ENCODE assay signal across 17 mouse cellular contexts in genomic region chr7:87587976-87588375, GRCm38 (mm10). TPM values are rescaled to one million over a fixed set of nuclear protein-coding genes. Genes with fewer than 3 reads are reported as not detected.
DNase-seq lines count a peak whose midpoint lies in the region; ATAC-seq lines count a peak whose summit lies in the region.
"Had no signal": no experiment of that assay in that cellular context is flagged by ENCODE, and none has a peak within 500 bp of the region (broad histone marks: within the 10 kb centered on the region; RNA-seq: fewer than 3 reads in every experiment).

No protein-coding gene starts in this region.

- H3K36me3 ChIP-seq in hindbrain, embryonic 14.5 days (replicated peaks; ENCODE audit: control insufficient read depth, insufficient read depth) = no peaks in the 10 kb centered on the region
- H3K36me3 ChIP-seq in hindbrain, embryonic 13.5 days = no peaks in the 10 kb centered on the region
- no peaks in the 10 kb centered on the region for H3K36me3 ChIP-seq in midbrain, embryonic 16.5 days (ENCODE audit: control insufficient read depth, insufficient read depth, low read length)
- no peaks in the 10 kb centered on the region for H3K36me3 ChIP-seq in midbrain, embryonic 13.5 days
- no peaks in the 10 kb centered on the region for H3K36me3 ChIP-seq in embryonic facial prominence, embryonic 14.5 days (ENCODE audit: control insufficient read depth, insufficient read depth, low read length)
- H3K36me3 ChIP-seq: heart, embryonic 13.5 days; liver, embryonic 13.5 days had no signal

- H3K27me3 ChIP-seq in hindbrain, embryonic 14.5 days (ENCODE audit: control insufficient read depth, insufficient read depth, low read length) = no peaks in the 10 kb centered on the region
- peaks cover 20% of the 10 kb centered on the region for H3K27me3 ChIP-seq in hindbrain, embryonic 13.5 days
- H3K27me3 ChIP-seq in midbrain, embryonic 16.5 days (ENCODE audit: control insufficient read depth, insufficient read depth, low read depth, low read length) = no peaks in the 10 kb centered on the region
- peaks cover 18% of the 10 kb centered on the region for H3K27me3 ChIP-seq in midbrain, embryonic 13.5 days
- peaks cover 22% of the 10 kb centered on the region; the same call in 1 of the 2 replicates for H3K27me3 ChIP-seq in embryonic facial prominence, embryonic 14.5 days (replicated peaks; ENCODE audit: control insufficient read depth, insufficient read depth, low read length)

- no peak overlapping the region for H3K27ac ChIP-seq in hindbrain, embryonic 14.5 days
- no peak overlapping the region for H3K27ac ChIP-seq in hindbrain, embryonic 13.5 days
- H3K27ac ChIP-seq in midbrain, embryonic 16.5 days (ENCODE audit: low read length) = no peak overlapping the region
- no peak overlapping the region for H3K27ac ChIP-seq in midbrain, embryonic 13.5 days
- no peak overlapping the region for H3K27ac ChIP-seq in embryonic facial prominence, embryonic 14.5 days (replicated peaks; ENCODE audit: low read depth, low read length)
- H3K27ac ChIP-seq: heart, embryonic 13.5 days; liver, embryonic 13.5 days had no signal

- H3K4me3 ChIP-seq in hindbrain, embryonic 14.5 days (replicated peaks; ENCODE audit: low read length) = no peak overlapping the region; the same call in 1 of the 2 replicates
- H3K4me3 ChIP-seq in hindbrain, embryonic 13.5 days = no peak overlapping the region
- no peak overlapping the region for H3K4me3 ChIP-seq in midbrain, embryonic 16.5 days (ENCODE audit: low read depth, low read length)
- no peak overlapping the region for H3K4me3 ChIP-seq in midbrain, embryonic 13.5 days (replicated peaks)
- no peak overlapping the region for H3K4me3 ChIP-seq in embryonic facial prominence, embryonic 14.5 days (ENCODE audit: low read depth, low read length)
- H3K4me3 ChIP-seq: heart, embryonic 13.5 days; liver, embryonic 13.5 days had no signal

- DNase-seq in hindbrain, embryonic 14.5 days (ENCODE audit: low spot score) = no peak
- DNase-seq in embryonic facial prominence, embryonic 14.5 days (ENCODE audit: low spot score) = peak; percentile 32
- DNase-seq in adrenal gland, adult 8-10 months = no peak
- no peak for DNase-seq in gastrocnemius, postnatal 10 days
- DNase-seq: cerebellum, postnatal 10 days; gastrocnemius, postnatal 14 days; kidney, postnatal 25 days; liver, embryonic 13.5 days; right cerebral cortex, postnatal 4 days; thymus, postnatal 36 days had no signal

- no peak overlapping the region for H3K9ac ChIP-seq in hindbrain, embryonic 14.5 days
- H3K9ac ChIP-seq in hindbrain, embryonic 13.5 days = no peak overlapping the region
- H3K9ac ChIP-seq in midbrain, embryonic 16.5 days (ENCODE audit: low read depth, low read length) = no peak overlapping the region
- no peak overlapping the region for H3K9ac ChIP-seq in midbrain, embryonic 13.5 days (replicated peaks)
- H3K9ac ChIP-seq in embryonic facial prominence, embryonic 14.5 days (ENCODE audit: low read depth, low read length) = no peak overlapping the region
- H3K9ac ChIP-seq: heart, embryonic 13.5 days; liver, embryonic 13.5 days had no signal

- peak overlapping the region; percentile 77 for H3K4me2 ChIP-seq in hindbrain, embryonic 14.5 days (replicated peaks)
- H3K4me2 ChIP-seq in hindbrain, embryonic 13.5 days = no peak overlapping the region
- H3K4me2 ChIP-seq in midbrain, embryonic 16.5 days (ENCODE audit: low read length) = peak overlapping the region; percentile 87
- H3K4me2 ChIP-seq in midbrain, embryonic 13.5 days (replicated peaks) = no peak overlapping the region
- H3K4me2 ChIP-seq in embryonic facial prominence, embryonic 14.5 days (ENCODE audit: low read depth, low read length) = no peak overlapping the region
- H3K4me2 ChIP-seq: heart, embryonic 13.5 days; liver, embryonic 13.5 days had no signal

- H3K9me3 ChIP-seq in hindbrain, embryonic 14.5 days (ENCODE audit: control insufficient read depth, low read length) = no peaks in the 10 kb centered on the region
- H3K9me3 ChIP-seq in hindbrain, embryonic 13.5 days = no peaks in the 10 kb centered on the region
- H3K9me3 ChIP-seq in midbrain, embryonic 16.5 days (replicated peaks; ENCODE audit: control insufficient read depth, low read length, poor library complexity, severe bottlenecking) = no peaks in the 10 kb centered on the region
- no peaks in the 10 kb centered on the region for H3K9me3 ChIP-seq in midbrain, embryonic 13.5 days
- no peaks in the 10 kb centered on the region for H3K9me3 ChIP-seq in embryonic facial prominence, embryonic 14.5 days (ENCODE audit: control insufficient read depth, low read length)
- H3K9me3 ChIP-seq: heart, embryonic 13.5 days; liver, embryonic 13.5 days had no signal

- H3K4me1 ChIP-seq in hindbrain, embryonic 14.5 days (replicated peaks; ENCODE audit: control insufficient read depth, insufficient read depth, low read length) = 0 out of 2 replicates have a peak, but pooled peaks cover 5% of the 10 kb centered on the region
- H3K4me1 ChIP-seq in hindbrain, embryonic 13.5 days (replicated peaks) = peaks cover 7% of the 10 kb centered on the region; the same call in 1 of the 2 replicates
- peaks cover 8% of the 10 kb centered on the region for H3K4me1 ChIP-seq in midbrain, embryonic 16.5 days (ENCODE audit: control insufficient read depth, insufficient read depth, low read length)
- H3K4me1 ChIP-seq in midbrain, embryonic 13.5 days (replicated peaks) = peaks cover 10% of the 10 kb centered on the region
- no peaks in the 10 kb centered on the region for H3K4me1 ChIP-seq in embryonic facial prominence, embryonic 14.5 days (ENCODE audit: control insufficient read depth, insufficient read depth, low read length)
- H3K4me1 ChIP-seq: heart, embryonic 13.5 days; liver, embryonic 13.5 days had no signal

- 44% methylated on average over 1 of the region's 1 CpGs for WGBS in hindbrain, embryonic 14.5 days
- WGBS in hindbrain, embryonic 13.5 days = 41% methylated on average over 1 of the region's 1 CpGs
- 37% methylated on average over 1 of the region's 1 CpGs for WGBS in midbrain, embryonic 16.5 days
- WGBS in midbrain, embryonic 13.5 days = 40% methylated on average over 1 of the region's 1 CpGs
- WGBS in embryonic facial prominence, embryonic 14.5 days = 13% methylated on average over 1 of the region's 1 CpGs

- no peak for ATAC-seq in hindbrain, embryonic 14.5 days (ENCODE audit: low FRiP score)
- ATAC-seq in hindbrain, embryonic 13.5 days (ENCODE audit: low FRiP score) = no peak
- ATAC-seq in midbrain, embryonic 16.5 days = no peak
- ATAC-seq in midbrain, embryonic 13.5 days = no peak
- no peak for ATAC-seq in embryonic facial prominence, embryonic 14.5 days (ENCODE audit: low read depth)
- ATAC-seq in cerebellum, adult (ENCODE audit: insufficient number of reproducible peaks, low FRiP score, low TSS enrichment) = no peak
- ATAC-seq: inflammation-experienced regulatory T-cells, adult 6 months had no signal

RNA-seq across cellular contexts. Expression of gene Grm5, which starts 4.0 kb away (rescaled TPM):
- polyA plus RNA-seq in hindbrain, embryonic 14.5 days (2014; fragmentation: Nextera tagmentation; extraction: Ambion mirVana) = 67.7 and 68.0 TPM in 2 replicates
- 25.1 and 27.1 TPM in 2 replicates for polyA plus RNA-seq in hindbrain, embryonic 13.5 days (2015; fragmentation: Nextera tagmentation; extraction: Ambion mirVana)
- polyA plus RNA-seq in midbrain, embryonic 16.5 days (2015; fragmentation: Nextera tagmentation; extraction: Ambion mirVana) = 59.6 and 66.9 TPM in 2 replicates
- 9.9 and 12.2 TPM in 2 replicates for polyA plus RNA-seq in midbrain, embryonic 13.5 days (2015; fragmentation: Nextera tagmentation; extraction: Ambion mirVana)
- polyA plus RNA-seq in embryonic facial prominence, embryonic 14.5 days (2014; fragmentation: Nextera tagmentation; extraction: Ambion mirVana) = 0.07 and 0.21 TPM in 2 replicates
- under 1 TPM in 3 of 4 experiments, not detected in 1; 0.06 to 0.68 (median 0.10) TPM for total RNA-seq in adrenal gland, adult 8-10 months (2022)
- under 1 TPM; 0.18 to 0.21 TPM for total RNA-seq in gastrocnemius, postnatal 10 days (2021)
- polyA plus RNA-seq: inflammation-experienced regulatory T-cells, adult 6 months; stomach, embryonic 14.5 days had no signal

Comparison
In these comparisons a context has a peak if more than half of its experiments do, and no peak if none do; other contexts are left out.
1. H3K4me2 ChIP-seq: peak in hindbrain, embryonic 14.5 days (single experiment) and midbrain, embryonic 16.5 days (single experiment); none in hindbrain, embryonic 13.5 days (single experiment), midbrain, embryonic 13.5 days (single experiment) and embryonic facial prominence, embryonic 14.5 days (single experiment).